Mouse (Mus musculus) T-cell, adult 2 months (primary cell): ENCODE measurements around the gene Isg15.

ENCODE experiments used
- DNase-seq: peaks from one replicate; pipeline ENCODE4 v3.0.0; 2022; ENCODE audit warnings: low spot score

Isg15 gene

GRCm38 (mm10) chr4:156203001-156203412 is 2.4 kb upstream of the Isg15 start, which contains the start of gene AW011738:
Gene AW011738, plus strand, starts transcription at chr4:156203304.
- peak; percentile 71 for DNase-seq

- DNase-seq = no peak
These were observed 1.9 kb upstream of the Isg15 start for GRCm38 (mm10) chr4:156202462-156202893.

- DNase-seq = peak; percentile 28
These were observed 2.8 kb downstream of the Isg15 start for GRCm38 (mm10) chr4:156197829-156198205.

GRCm38 (mm10) chr4:156197131-156197828 is 3.3 kb downstream of the Isg15 start, which contains the start of gene Agrn:
Gene Agrn, minus strand, starts transcription at chr4:156197488.
- DNase-seq = peak; percentile 32

GRCm38 (mm10) chr4:156195927-156196870 is 4.4 kb downstream of the Isg15 start:
- no peak for DNase-seq

- no peak for DNase-seq
These were observed 6.3 kb downstream of the Isg15 start for GRCm38 (mm10) chr4:156194346-156194745.

- no peak for DNase-seq
These were observed 6.7 kb downstream of the Isg15 start for GRCm38 (mm10) chr4:156193906-156194305.

GRCm38 (mm10) chr4:156193200-156193590 is 7.4 kb downstream of the Isg15 start:
- no peak for DNase-seq

GRCm38 (mm10) chr4:156192421-156193199 is 8.0 kb downstream of the Isg15 start:
- no peak for DNase-seq

GRCm38 (mm10) chr4:156188811-156189323 is 11.8 kb downstream of the Isg15 start:
- no peak for DNase-seq

GRCm38 (mm10) chr4:156188162-156188810 is 12.3 kb downstream of the Isg15 start:
- no peak for DNase-seq

GRCm38 (mm10) chr4:156185950-156186850 is 14.4 kb downstream of the Isg15 start:
- no peak for DNase-seq

- no peak for DNase-seq
These were observed 15.1 kb downstream of the Isg15 start for GRCm38 (mm10) chr4:156185456-156185949.

- no peak for DNase-seq
These were observed 16.2 kb downstream of the Isg15 start for GRCm38 (mm10) chr4:156184291-156184954.

GRCm38 (mm10) chr4:156183747-156184146 is 16.9 kb downstream of the Isg15 start:
- no peak for DNase-seq

GRCm38 (mm10) chr4:156177630-156178029 is 23.0 kb downstream of the Isg15 start:
- no peak for DNase-seq

- no peak for DNase-seq
These were observed 28.8 kb downstream of the Isg15 start for GRCm38 (mm10) chr4:156171828-156172227.

GRCm38 (mm10) chr4:156169129-156169528 is 31.5 kb downstream of the Isg15 start:
- DNase-seq = no peak

- no peak for DNase-seq
These were observed 32.0 kb downstream of the Isg15 start for GRCm38 (mm10) chr4:156168611-156169010.
